Mouse (Mus musculus) thymus, adult 2 months (tissue): Measurements from ENCODE around the gene Map3k9. TPM values are rescaled to one million over a fixed set of nuclear protein-coding genes. Genes with fewer than 3 reads are reported as not detected.

Experiments used
- DNase-seq: peaks from one replicate; pipeline ENCODE4 v3.0.0; 2021
- H3K27ac ChIP-seq: fragments of 200-500 bp; 2 replicates; pipeline ENCODE4 v1.5.1; 2012; ENCODE audit warnings: low read length, control low read depth; ENCODE audit not compliant: control insufficient read depth, insufficient read depth
- H3K27me3 ChIP-seq: fragments of 200-500 bp; 2 replicates; pipeline ENCODE4 v1.6.1; 2012; ENCODE audit warnings: mild to moderate bottlenecking, low read length, moderate library complexity, mixed read lengths; ENCODE audit not compliant: control insufficient read depth, insufficient read depth
- H3K36me3 ChIP-seq: fragments of 200-500 bp; 2 replicates; pipeline ENCODE4 v1.6.1; 2012; ENCODE audit warnings: mild to moderate bottlenecking, low read length, moderate library complexity; ENCODE audit not compliant: control insufficient read depth, insufficient read depth
- H3K4me1 ChIP-seq: fragments of 200-500 bp; replicated peaks from 2 replicates; pipeline ENCODE4 v1.6.1; 2012; ENCODE audit warnings: low read length; ENCODE audit not compliant: control insufficient read depth, insufficient read depth
- H3K4me3 ChIP-seq: fragments of 200-500 bp; 2 replicates; pipeline ENCODE4 v1.5.1; 2012; ENCODE audit warnings: mild to moderate bottlenecking, low read length, control low read depth, moderate library complexity; ENCODE audit not compliant: control insufficient read depth, insufficient read depth
- CTCF ChIP-seq: fragments of 200-500 bp; IDR thresholded peaks from 2 replicates; pipeline ENCODE4 v1.5.1; 2012; ENCODE audit warnings: mild to moderate bottlenecking, control low read depth, low read length, moderate library complexity, borderline replicate concordance; ENCODE audit not compliant: control insufficient read depth, poor library complexity, insufficient read depth; ENCODE audit errors: extremely low read depth
- POLR2A ChIP-seq: fragments of 200-500 bp; IDR thresholded peaks from 2 replicates; pipeline ENCODE4 v1.6.1; 2012; ENCODE audit warnings: mild to moderate bottlenecking, low read length, control low read depth, moderate library complexity; ENCODE audit not compliant: control insufficient read depth, poor library complexity, insufficient read depth; ENCODE audit errors: extremely low read depth
- WGBS: fragments of 180-500 bp; shearing (Covaris S2); methylation state at CpG from one replicate; pipeline ENCODE4 v1.1.7; 2018; 5-methylcytosine and 5-hydroxymethylcytosine counted together
- polyA plus RNA-seq: library from polyadenylated mRNA; depleted of rRNA; stranded (reverse); fragments of >200 nt; gene quantifications from 2 replicates; pipeline ENCODE4 v1.2.3, GENCODE M21; 2012

Gene Map3k9
- polyA plus RNA-seq, 1 experiment, result 1.1 TPM

- Histone ChIP-seq H3K27me3 (no peaks in the 10 kb centered on the region), H3K4me3 (no peak overlapping the region), H3K4me1 (no peaks in the 10 kb centered on the region), H3K27ac (no peak overlapping the region), H3K36me3 (no peaks in the 10 kb centered on the region)
- TF ChIP-seq CTCF (no peak), POLR2A (no peak)
- DNase-seq, result no peak
- WGBS, result 28% methylated on average over 8 of the region's 8 CpGs
These were observed 89.7 kb downstream of the Map3k9 start for GRCm38 (mm10) chr12:81691177-81691730.

- no peaks in the 10 kb centered on the region for H3K27me3 ChIP-seq
- TF ChIP-seq POLR2A (no peak), CTCF (no peak)
- H3K36me3 ChIP-seq, result no peaks in the 10 kb centered on the region
- 85% methylated on average over 7 of the region's 7 CpGs for WGBS
- no peak overlapping the region for H3K4me3 ChIP-seq
- no peak for DNase-seq
- no peaks in the 10 kb centered on the region for H3K4me1 ChIP-seq
- no peak overlapping the region for H3K27ac ChIP-seq
These were observed 90.2 kb downstream of the Map3k9 start for GRCm38 (mm10) chr12:81690751-81691150.

DNA sequence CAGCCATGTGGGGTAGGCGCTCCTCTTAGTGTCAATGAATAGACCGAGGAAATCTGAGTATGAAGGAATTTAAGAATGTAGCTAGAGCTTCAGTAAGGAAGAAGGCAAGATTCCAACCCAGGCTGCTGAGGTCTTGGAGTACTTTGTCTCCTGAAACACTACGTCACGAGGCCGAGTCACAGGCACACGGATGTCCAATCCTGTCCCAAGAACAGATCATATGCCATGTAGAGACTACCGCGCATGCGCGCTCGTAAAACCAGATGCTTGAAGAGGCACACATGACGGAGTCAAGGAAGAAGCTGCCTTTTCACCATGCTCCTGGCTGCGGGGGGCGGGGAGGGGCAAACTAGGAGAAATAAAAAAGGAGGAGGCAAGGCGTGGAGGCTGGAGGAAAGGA is 90.9 kb downstream of the Map3k9 start:
- TF ChIP-seq POLR2A, result no peak
- no peaks in the 10 kb centered on the region for H3K4me1 ChIP-seq
- no peaks in the 10 kb centered on the region for H3K36me3 ChIP-seq
- no peak overlapping the region for H3K4me3 ChIP-seq
- no peak for DNase-seq
- no peaks in the 10 kb centered on the region for H3K27me3 ChIP-seq
- H3K27ac ChIP-seq, result no peak overlapping the region
- WGBS, result 98% methylated on average over 15 of the region's 15 CpGs

- H3K4me3 ChIP-seq, result no peak overlapping the region
- H3K36me3 ChIP-seq, result no peaks in the 10 kb centered on the region
- DNase-seq, result no peak
- WGBS, result 67% methylated on average over 4 of the region's 4 CpGs
- no peak overlapping the region for H3K27ac ChIP-seq
- H3K27me3 ChIP-seq, result no peaks in the 10 kb centered on the region
- no peaks in the 10 kb centered on the region for H3K4me1 ChIP-seq
- TF ChIP-seq CTCF, result no peak
- no peak for TF ChIP-seq POLR2A
These were observed 91.4 kb downstream of the Map3k9 start for GRCm38 (mm10) chr12:81689505-81690056.

- no peak for DNase-seq
- H3K36me3 ChIP-seq, result no peaks in the 10 kb centered on the region
- H3K27me3 ChIP-seq, result no peaks in the 10 kb centered on the region
- H3K4me3 ChIP-seq, result no peak overlapping the region
- WGBS, result 54% methylated on average over 4 of the region's 4 CpGs
- no peaks in the 10 kb centered on the region for H3K4me1 ChIP-seq
- TF ChIP-seq CTCF, result no peak
- no peak for TF ChIP-seq POLR2A
- no peak overlapping the region for H3K27ac ChIP-seq
These were observed 92.4 kb downstream of the Map3k9 start for GRCm38 (mm10) chr12:81688537-81688936.

DNA sequence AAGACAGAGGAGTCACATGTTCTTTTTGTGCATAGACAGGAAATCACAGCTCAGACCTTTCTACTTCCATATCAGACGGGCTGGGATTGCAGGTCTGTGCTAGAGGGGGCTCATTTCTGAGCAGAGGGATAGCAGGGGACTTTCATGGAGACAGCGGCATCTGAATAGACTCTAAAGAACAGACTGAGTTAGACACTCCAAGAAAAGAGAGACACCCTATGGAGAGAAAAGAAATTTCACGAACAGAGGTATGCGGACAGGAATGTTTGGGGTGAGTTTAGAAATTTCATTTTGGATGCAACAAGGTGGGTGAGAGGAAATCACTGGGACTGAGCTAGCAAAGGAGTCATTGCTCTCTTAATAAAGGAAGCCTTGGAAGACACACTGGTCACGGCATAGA is 93.1 kb downstream of the Map3k9 start:
- WGBS, result 90% methylated on average over 5 of the region's 5 CpGs
- H3K4me3 ChIP-seq, result no peak overlapping the region
- DNase-seq, result no peak
- H3K27me3 ChIP-seq, result no peaks in the 10 kb centered on the region
- TF ChIP-seq CTCF (no peak), POLR2A (no peak)
- H3K4me1 ChIP-seq, result no peaks in the 10 kb centered on the region
- H3K36me3 ChIP-seq, result no peaks in the 10 kb centered on the region
- H3K27ac ChIP-seq, result no peak overlapping the region
